Mouse (Mus musculus): ENCODE measurements around the gene Ccrl2. TPM values are rescaled to one million over a fixed set of nuclear protein-coding genes. Genes with fewer than 3 reads are reported as not detected.

Gene Ccrl2
- polyA plus RNA-seq (2012; rRNA removed), result 0.78 and 0.81 TPM in 2 replicates

- H3K27ac ChIP-seq (ENCODE audit: control insufficient read depth, insufficient read depth, low read depth, low read length), result peak within 1 kb of the TSS; percentile 26; the same call in 1 of the 2 replicates
- H3K4me1 ChIP-seq (ENCODE audit: control insufficient read depth, insufficient read depth, low read length), result peaks cover 21% of the 10 kb centered on the region
- TF ChIP-seq CTCF (IDR thresholded peaks at IDR 0.05; ENCODE audit: control insufficient read depth, insufficient read depth, insufficient replicate concordance, low read depth, low read length) (no peak), POLR2A (IDR thresholded peaks at IDR 0.05; ENCODE audit: control insufficient read depth, low read depth, low read length) (no peak)
- peak within 1 kb of the TSS; percentile 60 for H3K4me3 ChIP-seq (ENCODE audit: control insufficient read depth, low read depth, low read length)
- H3K27me3 ChIP-seq (ENCODE audit: control insufficient read depth, insufficient read depth, low read length), result no peaks in the 10 kb centered on the region; the same call in 1 of the 2 replicates
- H3K36me3 ChIP-seq (ENCODE audit: control insufficient read depth, insufficient read depth, low read length), result no peaks in the 10 kb centered on the region
Measured at GRCm38 (mm10) chr9:111056798-111057543, at the start of gene Ccrl2. Gene Ccrl2 (minus strand): TSS chr9:111057519.

- Histone ChIP-seq H3K27ac (ENCODE audit: control insufficient read depth, insufficient read depth, low read depth, low read length) (no peak overlapping the region), H3K36me3 (ENCODE audit: control insufficient read depth, insufficient read depth, low read length) (no peaks in the 10 kb centered on the region), H3K4me3 (ENCODE audit: control insufficient read depth, low read depth, low read length) (no peak overlapping the region), H3K4me1 (ENCODE audit: control insufficient read depth, insufficient read depth, low read length) (no peaks in the 10 kb centered on the region), H3K27me3 (ENCODE audit: control insufficient read depth, insufficient read depth, low read length) (no peaks in the 10 kb centered on the region)
- TF ChIP-seq CTCF (IDR thresholded peaks at IDR 0.05; ENCODE audit: control insufficient read depth, insufficient read depth, insufficient replicate concordance, low read depth, low read length), result no peak
- TF ChIP-seq POLR2A (IDR thresholded peaks at IDR 0.05; ENCODE audit: control insufficient read depth, low read depth, low read length), result no peak
Measured at GRCm38 (mm10) chr9:111103893-111104292, 46.6 kb upstream of the Ccrl2 start.

GRCm38 (mm10) chr9:111103293-111103692, 46.0 kb upstream of the Ccrl2 start:
- no peak for TF ChIP-seq CTCF (IDR thresholded peaks at IDR 0.05; ENCODE audit: control insufficient read depth, insufficient read depth, insufficient replicate concordance, low read depth, low read length)
- no peak for TF ChIP-seq POLR2A (IDR thresholded peaks at IDR 0.05; ENCODE audit: control insufficient read depth, low read depth, low read length)
- Histone ChIP-seq H3K27ac (ENCODE audit: control insufficient read depth, insufficient read depth, low read depth, low read length) (no peak overlapping the region), H3K36me3 (ENCODE audit: control insufficient read depth, insufficient read depth, low read length) (no peaks in the 10 kb centered on the region), H3K4me3 (ENCODE audit: control insufficient read depth, low read depth, low read length) (no peak overlapping the region), H3K27me3 (ENCODE audit: control insufficient read depth, insufficient read depth, low read length) (no peaks in the 10 kb centered on the region), H3K4me1 (ENCODE audit: control insufficient read depth, insufficient read depth, low read length) (no peaks in the 10 kb centered on the region)

DNA sequence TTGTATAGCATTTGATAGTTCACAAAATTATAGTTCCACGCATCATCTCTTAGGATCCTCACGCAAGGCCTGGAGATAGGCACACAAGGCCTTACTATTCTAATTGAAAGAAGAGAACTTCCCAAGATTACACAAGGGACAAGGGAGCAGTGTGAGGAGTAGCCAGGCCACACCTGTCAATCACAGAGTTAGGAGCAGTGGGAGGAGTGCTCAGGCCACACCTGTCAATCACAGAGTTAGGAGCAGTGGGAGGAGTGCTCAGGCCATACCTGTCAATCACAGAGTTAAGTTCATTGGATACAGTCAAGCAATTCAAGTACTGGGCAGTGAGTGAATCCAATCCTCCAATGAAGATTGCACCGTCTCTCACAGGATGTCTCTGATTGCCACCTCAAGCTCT, 43.1 kb upstream of the Ccrl2 start:
- no peak for TF ChIP-seq POLR2A (IDR thresholded peaks at IDR 0.05; ENCODE audit: control insufficient read depth, low read depth, low read length)
- no peak for TF ChIP-seq CTCF (IDR thresholded peaks at IDR 0.05; ENCODE audit: control insufficient read depth, insufficient read depth, insufficient replicate concordance, low read depth, low read length)
- Histone ChIP-seq H3K4me3 (ENCODE audit: control insufficient read depth, low read depth, low read length) (no peak overlapping the region), H3K4me1 (ENCODE audit: control insufficient read depth, insufficient read depth, low read length) (no peaks in the 10 kb centered on the region), H3K27me3 (ENCODE audit: control insufficient read depth, insufficient read depth, low read length) (no peaks in the 10 kb centered on the region), H3K27ac (ENCODE audit: control insufficient read depth, insufficient read depth, low read depth, low read length) (no peak overlapping the region), H3K36me3 (ENCODE audit: control insufficient read depth, insufficient read depth, low read length) (no peaks in the 10 kb centered on the region)

DNA sequence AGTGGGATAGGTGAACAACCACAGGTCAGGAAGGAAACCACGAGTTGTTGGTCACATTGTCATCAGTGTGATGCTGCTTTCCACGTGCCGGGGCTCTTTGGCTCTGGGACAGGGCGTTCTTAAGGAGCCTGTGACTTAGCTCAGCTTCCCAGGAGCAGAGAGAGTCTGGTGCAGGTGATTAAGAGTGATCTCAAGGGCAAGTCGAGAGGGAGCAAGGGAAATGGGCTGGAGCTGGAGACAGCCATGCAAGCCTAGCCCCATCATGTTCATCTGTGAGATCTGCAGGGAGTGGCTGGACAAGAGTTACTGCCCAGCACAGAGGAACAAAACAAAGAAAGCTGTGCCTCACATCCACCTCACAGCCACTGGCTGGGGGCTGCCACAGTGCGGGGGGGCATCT, 40.2 kb upstream of the Ccrl2 start:
- no peak overlapping the region for H3K27ac ChIP-seq (ENCODE audit: control insufficient read depth, insufficient read depth, low read depth, low read length)
- TF ChIP-seq POLR2A (IDR thresholded peaks at IDR 0.05; ENCODE audit: control insufficient read depth, low read depth, low read length) (no peak), CTCF (IDR thresholded peaks at IDR 0.05; ENCODE audit: control insufficient read depth, insufficient read depth, insufficient replicate concordance, low read depth, low read length) (no peak)
- no peaks in the 10 kb centered on the region for H3K27me3 ChIP-seq (ENCODE audit: control insufficient read depth, insufficient read depth, low read length)
- H3K4me1 ChIP-seq (ENCODE audit: control insufficient read depth, insufficient read depth, low read length), result peaks cover 4% of the 10 kb centered on the region
- no peaks in the 10 kb centered on the region for H3K36me3 ChIP-seq (ENCODE audit: control insufficient read depth, insufficient read depth, low read length)
- H3K4me3 ChIP-seq (ENCODE audit: control insufficient read depth, low read depth, low read length), result no peak overlapping the region

DNA sequence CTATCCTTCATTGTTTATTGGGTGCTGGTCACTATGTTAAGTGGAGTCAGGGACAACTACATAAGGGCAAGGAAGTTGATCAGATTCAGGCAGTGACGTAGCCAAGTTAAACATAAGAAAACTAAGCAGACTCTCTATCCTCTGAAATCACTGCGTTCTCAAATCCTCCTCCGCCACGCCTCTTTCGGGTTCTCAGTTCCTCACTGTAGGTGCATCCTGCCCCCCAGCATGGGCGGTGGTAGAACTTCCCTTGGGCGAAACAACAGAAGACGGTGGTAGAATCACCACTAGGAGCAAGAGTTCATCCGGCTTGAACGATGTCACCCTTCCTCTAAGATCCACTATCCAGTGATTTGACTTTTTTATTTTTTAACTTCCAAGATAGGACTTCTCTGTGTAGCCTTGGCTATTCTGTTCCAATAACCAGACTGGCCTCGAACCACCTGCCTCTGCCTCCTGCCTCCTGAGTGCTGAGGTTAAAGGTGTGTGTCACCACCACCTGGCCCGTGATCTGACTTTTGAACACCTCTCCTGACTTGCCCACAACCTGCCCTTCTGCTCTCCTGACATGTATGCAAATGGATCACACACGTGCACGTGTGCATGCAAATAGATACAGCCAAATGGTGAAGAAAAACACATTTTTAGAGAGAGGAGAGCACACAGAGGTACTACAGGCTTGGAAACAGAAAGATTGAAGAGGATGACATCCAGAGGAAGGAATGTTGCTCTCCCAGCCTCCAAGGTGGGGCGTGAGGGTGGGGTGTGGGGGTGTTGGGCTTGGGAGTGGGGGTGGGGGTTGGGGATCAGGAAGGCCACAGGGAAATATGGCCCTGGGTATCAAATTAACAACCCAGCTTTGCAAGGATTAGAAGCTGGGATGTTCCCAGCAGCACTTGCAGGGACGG, 39.4 kb upstream of the Ccrl2 start:
- H3K4me1 ChIP-seq (ENCODE audit: control insufficient read depth, insufficient read depth, low read length), result peaks cover 4% of the 10 kb centered on the region
- H3K27ac ChIP-seq (ENCODE audit: control insufficient read depth, insufficient read depth, low read depth, low read length), result no peak overlapping the region
- H3K4me3 ChIP-seq (ENCODE audit: control insufficient read depth, low read depth, low read length), result no peak overlapping the region
- TF ChIP-seq CTCF (IDR thresholded peaks at IDR 0.05; ENCODE audit: control insufficient read depth, insufficient read depth, insufficient replicate concordance, low read depth, low read length), result no peak
- no peak for TF ChIP-seq POLR2A (IDR thresholded peaks at IDR 0.05; ENCODE audit: control insufficient read depth, low read depth, low read length)
- H3K36me3 ChIP-seq (ENCODE audit: control insufficient read depth, insufficient read depth, low read length), result no peaks in the 10 kb centered on the region
- H3K27me3 ChIP-seq (ENCODE audit: control insufficient read depth, insufficient read depth, low read length), result no peaks in the 10 kb centered on the region

GRCm38 (mm10) chr9:111095710-111096109, 38.4 kb upstream of the Ccrl2 start:
- Histone ChIP-seq H3K27ac (ENCODE audit: control insufficient read depth, insufficient read depth, low read depth, low read length) (no peak overlapping the region), H3K4me1 (ENCODE audit: control insufficient read depth, insufficient read depth, low read length) (peaks cover 4% of the 10 kb centered on the region), H3K4me3 (ENCODE audit: control insufficient read depth, low read depth, low read length) (no peak overlapping the region), H3K27me3 (ENCODE audit: control insufficient read depth, insufficient read depth, low read length) (no peaks in the 10 kb centered on the region), H3K36me3 (ENCODE audit: control insufficient read depth, insufficient read depth, low read length) (no peaks in the 10 kb centered on the region)
- no peak for TF ChIP-seq CTCF (IDR thresholded peaks at IDR 0.05; ENCODE audit: control insufficient read depth, insufficient read depth, insufficient replicate concordance, low read depth, low read length)
- TF ChIP-seq POLR2A (IDR thresholded peaks at IDR 0.05; ENCODE audit: control insufficient read depth, low read depth, low read length), result no peak
